In genomic region chr8:120562680-120563347, GRCm38 (mm10) we compare ENCODE assay signal across 8 mouse cellular contexts. TPM values are rescaled to one million over a fixed set of nuclear protein-coding genes. Genes with fewer than 3 reads are reported as not detected.
DNase-seq lines count a peak whose midpoint lies in the region; ATAC-seq lines count a peak whose summit lies in the region.

No protein-coding gene starts in this region.

- H3K4me3 ChIP-seq in kidney, embryonic 15.5 days (replicated peaks): no peak overlapping the region
- H3K4me3 ChIP-seq in embryonic facial prominence, embryonic 11.5 days (ENCODE audit: low read depth, low read length): no peak overlapping the region
- no peak overlapping the region for H3K4me3 ChIP-seq in hindbrain, embryonic 14.5 days (replicated peaks; ENCODE audit: low read length)
- H3K4me3 ChIP-seq in midbrain, embryonic 14.5 days (replicated peaks; ENCODE audit: low read depth, low read length): no peak overlapping the region

- no peaks in the 10 kb centered on the region for H3K27me3 ChIP-seq in kidney, embryonic 15.5 days
- H3K27me3 ChIP-seq in embryonic facial prominence, embryonic 11.5 days (ENCODE audit: control insufficient read depth, insufficient read depth, low read length): no peaks in the 10 kb centered on the region
- no peaks in the 10 kb centered on the region for H3K27me3 ChIP-seq in hindbrain, embryonic 14.5 days (ENCODE audit: control insufficient read depth, insufficient read depth, low read length)
- no peaks in the 10 kb centered on the region for H3K27me3 ChIP-seq in midbrain, embryonic 14.5 days (ENCODE audit: control insufficient read depth, insufficient read depth, low read length)

- H3K9me3 ChIP-seq in kidney, embryonic 15.5 days (replicated peaks): no peaks in the 10 kb centered on the region
- H3K9me3 ChIP-seq in embryonic facial prominence, embryonic 11.5 days (replicated peaks; ENCODE audit: control insufficient read depth, low read length): no peaks in the 10 kb centered on the region
- H3K9me3 ChIP-seq in hindbrain, embryonic 14.5 days (ENCODE audit: control insufficient read depth, low read length): no peaks in the 10 kb centered on the region
- H3K9me3 ChIP-seq in midbrain, embryonic 14.5 days (ENCODE audit: control insufficient read depth, low read length): no peaks in the 10 kb centered on the region

- H3K9ac ChIP-seq in kidney, embryonic 15.5 days: no peak overlapping the region
- no peak overlapping the region for H3K9ac ChIP-seq in embryonic facial prominence, embryonic 11.5 days (replicated peaks; ENCODE audit: low read length)
- H3K9ac ChIP-seq in hindbrain, embryonic 14.5 days: no peak overlapping the region
- peak overlapping the region; percentile 26; the same call in 1 of the 2 replicates for H3K9ac ChIP-seq in midbrain, embryonic 14.5 days (replicated peaks; ENCODE audit: low read length)

- WGBS in kidney, embryonic 15.5 days: 71% methylated on average over 18 of the region's 18 CpGs
- WGBS in embryonic facial prominence, embryonic 11.5 days: 68% methylated on average over 18 of the region's 18 CpGs
- WGBS in hindbrain, embryonic 14.5 days: 81% methylated on average over 18 of the region's 18 CpGs
- 77% methylated on average over 18 of the region's 18 CpGs for WGBS in midbrain, embryonic 14.5 days

- peak overlapping the region; percentile 88 for H3K27ac ChIP-seq in kidney, embryonic 15.5 days
- H3K27ac ChIP-seq in embryonic facial prominence, embryonic 11.5 days (replicated peaks; ENCODE audit: low read depth, low read length): peak overlapping the region; percentile 60; the same call in 1 of the 2 replicates
- H3K27ac ChIP-seq in hindbrain, embryonic 14.5 days: peak overlapping the region; percentile 64
- peak overlapping the region; percentile 85 for H3K27ac ChIP-seq in midbrain, embryonic 14.5 days (replicated peaks; ENCODE audit: low read depth, low read length)

- peaks cover 19% of the 10 kb centered on the region for H3K36me3 ChIP-seq in kidney, embryonic 15.5 days
- H3K36me3 ChIP-seq in embryonic facial prominence, embryonic 11.5 days (replicated peaks; ENCODE audit: control insufficient read depth, insufficient read depth, low read depth, low read length): peaks cover 6% of the 10 kb centered on the region
- peaks cover 18% of the 10 kb centered on the region for H3K36me3 ChIP-seq in hindbrain, embryonic 14.5 days (replicated peaks; ENCODE audit: control insufficient read depth, insufficient read depth)
- peaks cover 26% of the 10 kb centered on the region for H3K36me3 ChIP-seq in midbrain, embryonic 14.5 days (ENCODE audit: control insufficient read depth, insufficient read depth, low read length)

- DNase-seq in kidney, adult 18-20 months: no peak
- no peak for DNase-seq in embryonic facial prominence, embryonic 11.5 days (ENCODE audit: low spot score)
- DNase-seq in hindbrain, embryonic 14.5 days (ENCODE audit: low spot score): no peak
- DNase-seq in midbrain, embryonic 14.5 days: no peak
- DNase-seq in adrenal gland, postnatal 36 days: no peak
- DNase-seq in embryo, embryonic 10.5 days (ENCODE audit: low spot score): no peak

- peaks cover 79% of the 10 kb centered on the region for H3K4me1 ChIP-seq in kidney, embryonic 15.5 days
- peaks cover 50% of the 10 kb centered on the region for H3K4me1 ChIP-seq in embryonic facial prominence, embryonic 11.5 days (ENCODE audit: control insufficient read depth, insufficient read depth, low read length)
- H3K4me1 ChIP-seq in hindbrain, embryonic 14.5 days (replicated peaks; ENCODE audit: control insufficient read depth, insufficient read depth, low read length): peaks cover 83% of the 10 kb centered on the region
- peaks cover 81% of the 10 kb centered on the region for H3K4me1 ChIP-seq in midbrain, embryonic 14.5 days (ENCODE audit: control insufficient read depth, insufficient read depth, low read length)

- 0 out of 2 replicates have a peak overlapping the region, but pooled peaks have one; percentile 7 for H3K4me2 ChIP-seq in kidney, embryonic 15.5 days
- H3K4me2 ChIP-seq in embryonic facial prominence, embryonic 11.5 days (ENCODE audit: low read depth, low read length): no peak overlapping the region
- H3K4me2 ChIP-seq in hindbrain, embryonic 14.5 days (replicated peaks): no peak overlapping the region
- peak overlapping the region; percentile 8; the same call in 1 of the 2 replicates for H3K4me2 ChIP-seq in midbrain, embryonic 14.5 days (ENCODE audit: low read length)

- 0 out of 2 replicates have a peak, but pooled peaks have one; percentile 4 for ATAC-seq in kidney, embryonic 15.5 days (replicated peaks; ENCODE audit: low FRiP score)
- ATAC-seq in embryonic facial prominence, embryonic 11.5 days (replicated peaks; ENCODE audit: insufficient number of reproducible peaks, low FRiP score, low TSS enrichment, low read depth): no peak
- ATAC-seq in hindbrain, embryonic 14.5 days (ENCODE audit: low FRiP score): no peak
- ATAC-seq in midbrain, embryonic 14.5 days (ENCODE audit: low FRiP score, low TSS enrichment): no peak
- no peak for ATAC-seq in erythroid progenitor cell, adult 5-6 weeks (replicated peaks; ENCODE audit: low FRiP score, poor library complexity, severe bottlenecking)

RNA-seq across cellular contexts. Expression of gene Gins2, which starts 26.3 kb away (rescaled TPM):
- polyA plus RNA-seq in kidney, embryonic 15.5 days (2015; fragmentation: Nextera tagmentation; extraction: Ambion mirVana): 107 and 110 TPM in 2 replicates
- 127 and 132 TPM in 2 replicates for polyA plus RNA-seq in embryonic facial prominence, embryonic 11.5 days (2014; fragmentation: Nextera tagmentation; extraction: Ambion mirVana)
- polyA plus RNA-seq in hindbrain, embryonic 14.5 days (2014; fragmentation: Nextera tagmentation; extraction: Ambion mirVana): 17.5 and 18.2 TPM in 2 replicates
- 15.5 and 23.7 TPM in 2 replicates for polyA plus RNA-seq in midbrain, embryonic 14.5 days (2014; fragmentation: Nextera tagmentation; extraction: Ambion mirVana)
- total RNA-seq in adrenal gland, postnatal 36 days (2021): 10 to 100 TPM in 1 of 2 experiments, 1 to 10 TPM in 1; 6.3 to 11.0 TPM
- 5.8 and 31.4 TPM in 2 replicates for total RNA-seq in erythroid progenitor cell, adult 5-6 weeks (2015; ENCODE audit: low replicate concordance)
- total RNA-seq in erythroid progenitor cell, adult 5-6 weeks (2017; ENCODE audit: low replicate concordance): 11.9 and 21.3 TPM in 2 replicates

Comparison
In these comparisons a context has a peak if more than half of its experiments do, and no peak if none do; other contexts are left out.
1. H3K4me2 ChIP-seq: peak in kidney, embryonic 15.5 days (single experiment) and midbrain, embryonic 14.5 days (single experiment); none in embryonic facial prominence, embryonic 11.5 days (single experiment) and hindbrain, embryonic 14.5 days (single experiment).
2. Peak in every context shown above with its lines, with median percentiles within 50 percentile points of each other: H3K27ac ChIP-seq.